Mouse (Mus musculus) kidney, adult 11 months (tissue): ENCODE measurements around the gene Krt23.
A peak's percentile ranks its signal among the peaks of the same experiment; 100 is the strongest.

Experiments
- DNase-seq: peaks from one replicate; pipeline ENCODE4 v3.0.0; 2022

Gene Krt23

DNA sequence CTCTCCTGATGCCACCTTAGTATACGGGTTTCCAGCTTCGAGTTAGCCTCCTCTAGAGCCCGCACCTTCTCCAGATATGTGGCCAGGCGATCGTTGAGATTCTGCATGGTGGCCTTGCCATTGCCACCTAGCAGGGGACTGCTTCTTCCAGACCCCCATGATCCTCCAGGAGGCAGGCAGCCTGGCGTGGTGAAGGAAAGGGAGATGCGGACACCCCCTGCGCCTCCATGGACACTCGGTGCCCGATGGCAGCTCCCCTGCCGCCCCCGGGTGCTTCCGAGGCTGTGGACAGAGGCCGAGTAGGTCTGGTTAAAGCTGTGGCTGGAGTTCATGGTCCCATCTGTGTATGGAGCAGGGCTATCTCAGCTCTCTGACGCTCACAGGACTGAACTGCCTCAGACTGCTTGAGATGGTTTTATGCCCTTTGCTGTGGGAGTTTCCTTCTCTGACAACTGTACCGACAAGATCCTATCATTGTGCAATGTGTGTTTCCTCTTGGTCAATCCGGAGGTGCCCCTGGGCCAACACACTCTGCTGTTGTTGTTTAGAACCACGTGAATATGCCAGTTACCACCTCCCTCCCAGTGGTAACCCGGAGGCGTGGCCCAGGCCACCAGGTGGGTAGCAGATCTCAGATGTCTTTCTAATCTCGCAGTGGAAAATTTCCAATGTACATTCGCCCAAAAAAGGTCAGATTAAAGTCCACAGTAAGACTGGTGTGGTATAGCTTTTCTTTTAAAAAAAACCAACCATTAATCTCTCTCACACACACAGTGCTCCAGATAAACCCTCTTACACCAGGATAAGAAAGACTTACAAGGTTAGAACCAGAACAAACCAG, at the start of gene Krt23:
Krt23 (minus strand) TSS at position 405 of the 841 bp plus-strand sequence.
- peak; percentile 17 for DNase-seq

DNA sequence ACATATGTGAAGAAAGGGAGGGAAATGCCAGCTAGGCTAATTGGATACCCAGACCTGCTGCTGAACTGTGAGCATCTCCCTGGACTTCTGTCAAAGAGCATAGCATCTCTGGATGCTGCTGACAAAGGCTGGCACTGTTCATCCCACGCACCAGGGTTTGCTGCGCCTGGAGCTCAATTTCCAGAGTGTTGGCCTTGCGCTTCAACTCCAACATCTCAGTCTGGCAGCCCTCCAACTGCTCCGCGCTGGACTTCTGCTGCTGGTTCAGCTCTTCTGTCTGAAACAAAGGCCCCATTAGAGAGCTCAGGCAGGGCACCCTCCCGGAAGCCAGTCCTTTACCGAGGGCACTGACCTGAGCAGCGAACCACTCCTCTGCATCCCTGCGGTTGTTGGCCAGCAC, 46.8 kb upstream of the Krt23 start:
- no peak for DNase-seq

DNA sequence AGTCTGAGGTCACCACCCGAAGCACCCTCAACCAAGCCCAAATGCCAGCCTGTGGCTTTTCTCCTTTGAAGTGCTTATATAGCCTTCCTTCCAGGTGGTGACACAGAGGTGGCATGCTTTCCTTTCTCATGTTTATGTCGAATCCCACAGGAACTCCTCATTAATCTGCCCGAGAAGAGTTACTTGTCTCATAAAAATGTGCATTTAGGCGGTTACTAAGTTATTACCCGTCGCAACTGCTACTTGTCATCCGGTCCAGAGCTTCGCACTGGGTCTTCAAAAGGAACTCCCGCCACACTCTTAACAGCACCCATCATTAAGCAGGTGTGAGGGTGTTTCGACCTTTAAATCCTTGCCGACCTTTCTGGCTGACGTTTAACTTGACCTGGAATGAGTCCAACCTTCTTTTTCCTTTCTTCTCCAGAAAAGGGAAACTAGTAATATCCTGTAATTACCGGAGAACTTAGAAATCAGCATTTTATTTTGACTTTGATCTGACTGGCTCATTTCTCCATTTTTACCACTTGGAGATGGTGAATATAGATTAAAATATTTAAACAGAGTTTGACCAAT, 28.4 kb upstream of the Krt23 start, which contains the start of gene Krt39:
Krt39 (minus strand) TSS at position 51 of the 573 bp plus-strand sequence.
- peak; percentile 8 for DNase-seq

DNA sequence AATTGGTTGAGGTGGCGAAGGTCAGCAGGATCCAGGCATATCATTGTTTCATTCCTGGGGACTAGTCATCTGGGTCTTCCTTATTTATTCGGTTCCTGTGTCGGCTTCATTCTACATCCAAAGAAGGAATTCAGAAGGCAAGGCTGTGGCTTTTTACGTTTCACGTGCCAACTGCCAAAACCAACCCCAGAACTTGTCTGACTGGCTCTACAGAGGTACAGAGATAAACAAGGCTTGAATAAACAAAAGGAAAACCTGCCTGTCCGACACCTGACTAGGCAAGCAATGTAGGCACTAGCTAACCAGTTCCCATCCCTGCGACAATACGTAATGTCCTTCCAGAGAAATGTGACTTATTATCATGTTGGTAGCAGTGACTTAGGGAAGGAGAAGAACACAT, 21.2 kb upstream of the Krt23 start:
- DNase-seq = peak; percentile 7

DNA sequence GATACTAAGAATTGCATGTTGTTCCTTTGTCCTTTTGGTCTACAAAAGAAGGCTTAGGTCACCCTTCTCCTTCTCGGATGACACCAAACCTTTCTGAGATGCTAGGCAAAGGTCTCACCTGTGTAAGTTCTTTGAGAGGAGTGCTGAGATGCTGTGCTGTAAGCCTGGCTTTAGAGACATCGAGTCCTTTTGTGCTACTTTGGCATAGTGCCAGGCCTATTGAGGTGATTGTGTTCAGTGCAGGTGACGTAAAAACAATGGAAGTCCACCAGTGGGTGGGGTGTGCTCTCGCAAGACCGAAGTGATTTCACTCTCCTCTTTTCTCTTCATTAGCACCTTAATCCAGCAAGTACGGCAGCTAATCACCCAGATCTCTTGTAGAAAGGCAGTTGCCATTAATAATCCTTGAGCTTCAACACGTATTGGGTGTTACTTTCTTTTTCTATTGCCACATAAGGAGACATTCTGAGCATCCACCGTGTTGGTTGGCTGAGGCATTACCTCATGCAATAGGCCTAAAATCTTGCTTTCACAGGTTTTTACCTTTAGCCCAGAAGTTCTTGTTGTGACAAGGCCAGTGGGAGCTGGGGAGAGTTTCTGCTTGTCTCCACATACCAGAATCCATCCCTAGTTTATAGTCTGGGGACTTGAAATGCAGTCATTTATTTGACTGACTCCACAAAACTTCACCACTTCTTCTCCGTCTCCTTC, 7.3 kb upstream of the Krt23 start:
- DNase-seq = no peak

DNA sequence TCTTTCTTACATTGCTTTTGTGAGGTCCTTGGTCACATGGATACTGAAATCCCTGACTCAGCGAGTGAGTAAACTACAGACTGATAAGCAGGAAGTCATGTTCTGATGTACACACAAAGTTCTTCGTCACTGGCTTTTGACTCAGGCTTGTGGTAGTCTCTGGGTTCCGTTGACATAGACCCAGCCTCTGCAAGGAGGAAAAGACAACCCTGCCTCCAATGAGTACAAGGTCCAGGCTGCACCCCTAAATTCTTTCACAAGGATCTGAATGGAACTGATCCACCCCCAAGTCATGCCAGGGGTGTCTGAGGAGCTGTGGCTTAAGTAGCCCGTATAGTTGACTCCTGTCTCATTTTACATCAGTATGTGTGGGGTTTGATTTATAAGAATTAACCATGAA, 3.5 kb upstream of the Krt23 start:
- no peak for DNase-seq

DNA sequence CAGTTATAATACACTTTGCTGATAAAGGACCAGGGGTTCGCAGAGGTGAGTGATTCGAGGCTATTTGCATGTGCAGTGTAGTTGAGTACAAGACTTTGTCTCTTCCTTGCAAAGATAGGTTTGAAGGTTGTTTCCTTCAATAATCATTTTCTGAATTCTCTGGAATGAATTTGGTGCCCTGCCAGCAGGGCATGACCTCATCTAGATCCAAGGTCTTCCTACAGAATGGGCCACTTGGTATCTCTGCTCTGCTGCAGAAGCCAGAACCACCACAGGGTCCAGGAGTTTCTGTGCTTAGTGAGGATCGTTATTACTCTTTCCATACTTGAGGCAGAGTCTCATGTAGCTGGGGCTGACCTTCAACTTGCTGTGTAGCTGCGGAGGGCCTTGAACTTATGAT, 1.8 kb upstream of the Krt23 start:
- no peak for DNase-seq

DNA sequence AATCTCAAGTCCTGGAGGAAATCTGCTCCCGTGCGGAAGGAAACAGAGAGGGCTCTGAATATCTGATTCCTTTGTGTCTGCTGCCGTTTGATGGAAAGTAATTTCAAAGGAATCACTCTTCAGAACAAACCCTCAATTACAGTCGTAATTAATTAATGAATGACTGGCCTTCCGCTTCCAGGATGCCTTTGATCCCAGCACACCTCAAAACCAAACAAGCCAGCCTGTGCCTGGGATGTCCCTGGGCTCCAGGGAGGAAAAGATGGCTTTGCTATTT, 575 bp upstream of the Krt23 start:
- no peak for DNase-seq

DNA sequence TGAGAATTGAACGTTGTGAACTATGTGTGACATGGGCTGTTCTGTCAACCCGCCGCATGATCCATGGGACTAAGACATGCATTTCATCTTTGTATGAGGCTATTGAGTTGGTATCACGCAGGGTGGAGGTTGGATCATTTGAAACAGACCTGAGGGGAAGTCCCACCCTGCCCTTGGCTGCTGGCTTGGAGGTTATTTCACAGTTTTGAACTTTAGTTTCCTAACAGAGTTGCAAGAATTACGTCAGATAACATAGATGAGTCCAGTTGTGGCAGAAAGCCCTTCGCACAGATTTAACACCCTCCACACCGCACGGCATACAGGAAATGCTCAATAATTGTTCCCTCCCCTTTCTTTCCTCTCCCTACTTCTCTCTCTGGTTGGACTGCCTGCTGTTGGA, 1.9 kb downstream of the Krt23 start:
- no peak for DNase-seq

DNA sequence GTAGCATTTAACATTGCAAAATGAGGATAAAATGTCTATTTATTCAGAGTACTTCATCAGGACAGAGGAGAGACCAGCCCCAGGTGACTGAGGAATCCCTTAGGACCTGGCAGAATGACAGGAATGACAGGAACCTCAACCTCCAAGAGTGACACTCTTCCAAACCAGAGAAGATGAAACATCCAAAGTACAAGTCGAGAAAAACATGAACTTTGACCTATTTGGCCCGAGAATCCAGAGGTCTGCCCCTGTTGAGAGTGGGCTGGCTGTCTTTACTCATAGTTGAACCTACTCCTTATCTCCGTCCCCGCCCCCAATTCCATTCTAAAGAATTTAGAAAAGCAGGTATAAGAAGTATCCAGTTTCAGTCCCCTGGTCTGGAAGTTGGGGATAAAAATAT, 2.3 kb downstream of the Krt23 start:
- no peak for DNase-seq

DNA sequence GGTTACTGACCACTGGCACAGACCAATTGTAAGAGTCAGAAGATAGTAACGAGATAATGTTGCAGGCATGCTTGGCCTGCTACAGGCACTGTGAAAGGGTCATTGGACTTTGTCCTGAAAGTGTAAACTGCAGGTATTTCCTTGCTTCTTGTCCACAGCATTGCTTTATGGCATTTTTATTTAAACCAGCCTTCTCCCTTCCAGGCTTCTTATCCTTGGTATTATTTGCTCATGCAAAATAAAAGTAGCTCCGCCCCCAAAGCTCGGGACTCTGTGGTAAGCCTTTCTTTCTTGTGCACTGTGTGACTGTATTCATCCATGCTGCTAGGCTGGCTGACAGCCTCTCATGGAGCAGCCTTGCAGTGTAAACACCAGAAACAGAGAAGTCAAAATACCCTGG, 3.7 kb downstream of the Krt23 start:
- DNase-seq = no peak

DNA sequence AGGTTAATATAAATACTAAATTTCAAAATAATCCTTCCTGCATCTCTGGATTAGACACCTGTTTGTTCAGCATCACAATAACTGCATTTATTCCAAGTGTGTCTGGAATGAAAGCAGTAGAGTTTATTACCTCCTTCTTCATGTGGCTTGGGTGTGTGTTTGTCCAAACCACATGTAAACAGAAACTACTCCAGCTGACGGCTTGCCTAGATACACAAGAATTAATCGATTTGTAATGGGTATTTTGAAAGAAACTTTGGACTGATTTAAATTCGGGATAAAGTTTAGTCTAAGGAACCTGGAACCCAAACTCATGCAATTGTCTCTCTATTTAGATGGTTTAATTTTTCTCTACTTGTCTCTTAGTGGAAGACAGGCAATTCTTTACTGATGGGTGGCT, 18.0 kb downstream of the Krt23 start:
- DNase-seq = no peak

DNA sequence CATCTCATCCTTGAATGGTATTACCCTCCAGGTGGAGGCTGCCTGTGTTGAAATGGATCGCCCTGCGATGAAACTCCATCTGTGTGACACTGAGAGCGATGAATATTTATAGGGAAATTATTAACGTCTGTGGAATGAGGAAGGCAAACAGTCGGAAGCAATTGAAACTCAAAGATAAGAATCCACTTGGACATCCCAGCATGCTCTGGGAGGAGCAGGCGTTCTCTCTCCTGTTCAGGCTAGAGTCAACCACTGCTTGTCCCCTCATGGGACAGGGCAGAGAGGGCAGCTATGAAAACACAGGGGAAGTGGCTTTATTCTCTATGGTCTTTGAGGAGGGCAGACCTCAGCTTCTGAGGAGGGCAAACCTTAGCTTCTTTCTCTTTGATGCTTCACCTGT, 19.5 kb downstream of the Krt23 start:
- DNase-seq = no peak

DNA sequence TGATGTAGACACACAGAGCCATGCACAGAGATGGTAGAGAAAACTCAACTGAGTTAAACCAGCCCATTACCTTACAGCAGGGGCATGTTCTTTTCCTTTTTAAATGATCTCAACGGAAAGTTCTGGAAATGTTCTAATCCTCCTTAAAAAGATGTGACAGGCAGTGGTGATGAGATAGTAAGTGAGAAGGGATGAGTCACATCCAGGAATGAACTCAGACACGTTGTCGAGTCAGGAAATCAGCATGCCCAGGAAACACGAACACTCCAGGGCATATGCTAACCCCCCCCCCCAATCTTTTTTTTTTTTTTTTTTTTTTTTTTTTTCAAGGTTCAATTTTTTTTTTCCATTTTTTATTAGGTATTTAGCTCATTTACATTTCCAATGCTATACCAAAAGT, 20.5 kb downstream of the Krt23 start:
- DNase-seq = no peak

DNA sequence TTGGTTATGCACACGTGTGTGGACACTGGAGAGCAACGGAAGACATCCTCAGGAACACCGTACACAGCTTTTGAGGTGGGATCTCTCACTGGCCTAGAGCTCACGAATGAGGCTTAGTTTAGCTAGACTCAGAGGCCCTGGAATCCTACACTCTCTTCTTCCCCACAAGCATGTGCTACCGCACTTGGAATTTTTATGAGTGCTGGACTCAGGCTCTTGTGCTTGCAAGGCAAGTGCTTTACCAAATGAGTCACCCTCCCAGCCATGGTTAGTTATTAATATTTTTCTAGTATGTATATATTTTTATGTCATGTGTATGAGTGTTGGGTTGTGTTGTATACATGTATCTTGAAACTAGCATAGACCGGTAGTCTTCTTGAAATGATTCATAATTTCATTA, 21.0 kb downstream of the Krt23 start:
- no peak for DNase-seq

DNA sequence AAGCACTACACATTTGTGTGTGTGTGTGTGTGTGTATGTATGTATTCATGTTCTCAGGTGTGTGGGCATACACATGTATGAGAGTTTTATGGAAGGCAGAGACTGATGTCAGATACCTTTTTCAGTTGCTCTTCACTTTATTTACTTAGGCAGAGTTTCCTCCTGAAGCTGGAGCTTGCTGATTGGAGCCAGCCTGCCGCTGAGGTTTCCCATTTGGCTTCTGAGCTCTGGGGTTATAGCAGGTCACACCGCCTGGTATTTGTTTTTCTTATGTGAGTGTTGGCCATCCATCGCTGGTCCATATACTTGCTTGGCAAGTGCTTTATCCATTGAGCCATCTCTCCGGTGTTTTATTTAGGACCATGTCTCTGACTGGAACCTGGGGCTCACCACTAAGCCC, 23.7 kb downstream of the Krt23 start:
- DNase-seq = no peak

DNA sequence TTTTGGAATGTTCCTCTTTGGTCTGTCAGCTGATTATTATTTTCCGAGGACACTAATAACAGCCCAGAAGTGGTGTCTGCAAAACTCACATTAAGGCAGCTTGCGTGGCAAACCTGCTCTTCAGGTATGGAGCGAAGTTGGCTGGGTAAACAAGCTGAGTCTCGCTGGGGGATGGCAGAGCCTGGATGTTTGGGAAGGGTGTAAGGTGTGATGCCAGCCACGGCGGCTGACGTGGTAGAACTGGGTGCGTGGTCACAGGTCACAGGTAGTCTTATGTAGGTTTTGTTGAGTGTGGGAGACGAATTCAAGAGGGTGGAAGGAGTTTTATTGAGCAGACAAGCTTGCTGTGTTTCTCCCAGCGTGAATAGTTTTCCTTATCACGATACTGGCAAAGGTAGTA, 24.4 kb downstream of the Krt23 start:
- DNase-seq = no peak

DNA sequence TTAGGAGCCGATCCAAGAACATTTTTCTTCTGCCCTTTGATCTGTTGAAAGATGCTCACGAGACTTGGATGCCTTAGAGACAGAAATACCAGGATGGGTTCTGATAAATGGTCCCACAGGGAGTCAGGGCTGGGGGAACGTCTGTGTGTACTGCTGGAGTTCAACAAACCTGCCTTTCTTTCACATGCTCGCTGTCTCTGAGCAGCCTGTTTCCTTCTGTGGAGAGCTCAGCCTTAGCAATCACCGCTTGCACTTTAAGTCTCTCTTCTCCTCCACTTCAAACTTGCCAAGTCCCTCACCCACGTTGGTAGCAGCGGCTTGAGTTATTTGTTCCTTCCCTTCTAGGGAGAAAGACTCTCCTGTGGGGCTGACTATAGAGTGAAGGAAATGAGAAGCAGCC, 26.6 kb downstream of the Krt23 start:
- DNase-seq = no peak

DNA sequence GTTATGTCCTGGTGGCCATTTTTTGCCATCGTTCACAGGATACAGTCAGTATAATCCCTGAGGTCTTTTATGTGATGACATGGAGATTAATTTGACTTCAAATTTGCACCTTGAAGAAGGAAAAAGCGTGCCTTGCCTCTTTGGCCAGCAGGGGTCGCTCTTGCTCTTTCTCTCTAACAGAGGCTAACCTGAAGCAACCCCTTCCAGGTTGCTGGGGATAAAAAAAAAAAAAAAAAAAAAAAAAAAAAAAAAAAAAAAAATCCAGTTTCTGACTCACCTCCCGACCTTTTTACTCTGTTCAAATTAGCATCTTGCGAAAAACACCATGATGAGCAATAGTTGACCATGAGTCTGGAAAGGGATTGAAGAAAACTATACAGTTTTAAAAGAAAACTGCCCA, 28.1 kb downstream of the Krt23 start:
- peak; percentile 58 for DNase-seq

DNA sequence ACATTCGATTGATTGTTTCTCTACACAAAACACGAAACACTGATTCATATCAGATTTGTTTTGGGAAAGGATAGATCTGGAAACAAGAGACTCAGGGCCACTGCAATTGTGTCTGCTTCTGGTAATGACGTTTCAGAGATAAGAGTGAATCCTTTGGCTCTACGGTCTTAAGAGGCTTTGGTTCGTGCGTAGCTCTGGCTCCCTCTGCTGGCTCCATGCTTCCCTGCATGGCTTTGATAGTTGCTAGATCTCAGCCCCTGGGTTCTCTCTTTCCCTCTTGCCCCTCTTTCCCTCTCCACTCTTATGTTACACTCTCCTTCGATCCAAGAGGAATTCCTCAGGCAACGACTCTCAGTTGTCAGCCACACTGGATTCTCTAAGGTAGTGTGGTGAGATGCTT, 29.8 kb downstream of the Krt23 start:
- peak; percentile 35 for DNase-seq

DNA sequence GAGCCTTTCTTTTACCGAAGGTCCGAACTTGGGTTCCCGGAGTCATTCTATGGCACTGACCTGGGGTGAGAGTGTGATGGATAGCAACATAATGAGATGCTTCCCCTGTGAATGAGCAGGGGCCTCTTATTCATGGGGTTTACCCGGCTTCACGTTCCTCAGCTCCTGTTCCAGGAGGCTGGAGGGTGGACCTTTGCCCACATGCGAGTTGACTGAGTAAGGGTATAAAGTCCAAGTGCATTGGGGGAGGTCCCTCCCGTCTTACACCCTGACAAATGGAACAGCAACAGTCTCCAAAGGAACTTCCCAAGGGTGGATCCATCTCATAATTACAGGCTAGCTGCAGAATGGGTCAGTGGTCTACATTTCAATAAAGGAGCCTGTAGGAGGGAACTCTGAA, 31.2 kb downstream of the Krt23 start:
- peak; percentile 88 for DNase-seq

DNA sequence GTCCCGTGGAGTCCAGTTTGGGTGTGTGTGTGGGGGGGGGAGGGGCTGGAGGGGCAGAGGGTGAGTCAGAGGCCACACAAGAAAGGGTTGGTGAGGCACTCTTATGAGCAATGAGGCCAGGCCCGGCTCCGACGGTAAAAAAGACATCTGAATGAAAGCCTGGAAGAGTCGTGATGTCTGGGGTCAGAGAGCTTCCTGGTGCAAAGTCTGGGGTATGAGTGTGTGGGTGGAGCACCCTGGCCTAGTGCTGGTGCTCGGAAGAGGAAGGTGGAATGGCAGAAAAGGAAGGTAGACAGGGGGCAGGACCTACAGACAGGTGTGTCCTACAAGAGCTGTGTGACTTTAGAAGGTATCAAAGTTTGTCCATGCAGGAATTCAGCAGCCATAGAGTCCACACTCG, 34.0 kb downstream of the Krt23 start:
- DNase-seq = no peak

DNA sequence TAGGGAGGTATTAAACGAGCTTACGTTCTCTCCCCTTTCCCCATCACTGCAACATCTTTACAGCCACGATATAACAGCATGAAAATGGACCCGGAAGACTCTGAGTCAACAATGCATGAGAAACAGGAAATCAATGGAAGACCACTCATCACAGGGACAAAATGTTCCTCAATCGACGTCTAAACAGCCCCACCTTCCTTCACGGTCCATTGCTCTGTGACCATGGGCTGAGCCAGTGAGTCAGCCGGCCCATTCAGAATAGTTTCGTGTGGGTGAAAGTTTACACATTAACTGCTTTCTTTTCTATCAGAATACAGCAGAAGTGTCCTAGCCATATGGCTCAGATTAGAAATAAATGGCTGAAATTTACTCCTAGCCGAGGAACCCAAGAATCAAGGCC, 38.2 kb downstream of the Krt23 start:
- peak; percentile 24 for DNase-seq

DNA sequence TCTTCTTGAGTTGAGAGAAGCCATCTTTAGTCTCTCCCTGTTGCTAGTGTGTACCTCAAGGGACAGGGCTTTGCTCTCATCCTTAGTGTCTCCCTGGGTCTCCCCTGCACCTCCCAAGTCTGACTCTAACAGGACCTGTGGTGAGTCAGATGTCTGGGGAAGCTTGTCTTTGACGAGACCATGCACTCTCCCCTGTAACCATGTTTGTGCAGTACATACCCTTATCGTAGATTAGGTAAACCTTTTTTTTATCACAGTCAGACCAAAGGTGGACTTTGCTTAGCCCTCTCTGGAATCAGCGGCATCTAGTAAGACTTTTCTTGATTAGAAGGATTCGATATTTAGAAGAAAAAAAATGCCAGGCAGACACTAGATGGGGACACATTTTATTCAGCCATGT, 38.9 kb downstream of the Krt23 start:
- DNase-seq = no peak
